Mouse (Mus musculus) urinary bladder, adult 2 months (tissue): ENCODE data around the gene Anapc15. TPM values are rescaled to one million over a fixed set of nuclear protein-coding genes. Genes with fewer than 3 reads are reported as not detected.

Source experiments
- DNase-seq: peaks from one replicate; pipeline ENCODE4 v3.0.0; 2022; ENCODE audit warnings: low spot score
- polyA plus RNA-seq: library from polyadenylated mRNA; depleted of rRNA; stranded (reverse); fragments of >200 nt; gene quantifications from 2 replicates; pipeline ENCODE4 v1.2.3, GENCODE M21; 2012

The Anapc15 gene
- polyA plus RNA-seq, 1 experiment = 47.8 TPM

DNA sequence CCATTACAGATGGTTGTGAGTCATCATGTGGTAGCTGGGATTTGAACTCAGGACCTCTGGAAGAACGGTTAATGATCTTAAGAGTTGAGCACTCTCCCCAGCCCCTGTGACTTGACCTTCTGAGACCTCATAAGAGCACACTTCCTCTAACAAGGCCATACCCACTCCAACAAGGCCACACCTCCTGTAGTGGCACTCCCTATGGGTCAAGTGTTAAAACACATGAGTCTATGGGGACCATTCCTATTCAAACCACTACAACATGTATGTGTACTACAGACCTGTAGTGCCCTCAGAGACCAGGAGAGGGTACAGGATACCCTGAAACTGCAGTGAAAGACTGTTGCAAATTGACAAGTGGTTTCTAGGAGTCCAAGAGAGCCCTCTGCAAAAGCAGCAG lies 15.6 kb upstream of the Anapc15 start:
- no peak for DNase-seq

DNA sequence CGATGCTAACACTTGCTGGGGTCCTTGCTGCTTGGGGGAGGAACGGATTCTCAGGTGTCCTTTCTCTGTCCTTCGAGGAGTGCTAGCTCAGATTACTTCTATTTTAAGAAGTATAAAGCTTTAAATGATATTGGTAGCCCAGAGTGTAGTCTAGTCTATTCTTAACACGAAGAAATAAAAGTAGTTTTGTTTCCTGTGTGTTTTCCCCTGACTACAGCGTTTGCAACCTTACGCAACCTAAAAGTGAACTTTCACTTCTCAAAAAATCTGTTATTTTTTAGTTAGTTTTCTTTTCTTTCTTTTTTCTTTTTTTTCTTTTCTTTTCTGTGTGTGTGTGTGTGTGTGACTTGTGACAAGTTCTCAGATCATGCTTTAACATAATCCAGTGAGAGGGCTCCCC lies 11.8 kb upstream of the Anapc15 start:
- DNase-seq = no peak

DNA sequence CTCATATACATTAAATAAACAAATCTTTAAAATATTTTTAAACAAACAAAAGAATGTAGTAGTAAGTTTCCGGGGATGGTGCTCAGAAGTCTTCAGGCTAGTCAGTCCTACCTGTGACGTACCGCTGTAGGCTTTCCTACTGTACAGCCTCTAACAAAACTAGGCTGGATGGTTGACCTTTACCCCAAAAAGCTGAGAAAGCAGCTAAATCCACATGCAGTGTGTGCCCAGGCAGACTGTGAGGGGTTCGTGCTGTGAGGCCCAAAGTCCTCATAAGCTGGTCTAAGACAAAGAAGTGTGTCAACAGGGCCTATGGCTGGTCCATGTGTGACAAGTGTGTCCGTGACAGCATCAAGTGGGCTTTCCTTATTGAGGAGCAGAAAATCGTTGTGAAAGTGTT lies 10.7 kb upstream of the Anapc15 start:
- no peak for DNase-seq

DNA sequence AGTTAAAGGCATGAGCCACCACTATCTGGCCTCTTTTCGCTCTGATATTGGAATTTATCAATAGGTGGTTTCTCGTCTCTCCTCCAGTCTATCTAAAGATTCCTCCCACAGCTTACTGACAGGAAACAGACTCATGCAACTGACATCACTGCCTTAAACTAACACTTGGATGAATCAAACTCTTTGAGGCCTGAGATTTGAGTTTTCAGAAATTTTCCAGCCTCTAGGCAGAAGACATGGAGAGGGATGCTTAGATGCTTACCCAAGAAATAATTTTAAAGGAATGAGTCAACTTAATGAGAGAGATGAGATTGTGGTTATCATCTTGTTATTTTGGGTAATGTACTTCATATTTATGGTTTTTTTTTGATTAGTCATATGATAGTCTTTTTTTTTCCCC lies 9.7 kb upstream of the Anapc15 start:
- no peak for DNase-seq

DNA sequence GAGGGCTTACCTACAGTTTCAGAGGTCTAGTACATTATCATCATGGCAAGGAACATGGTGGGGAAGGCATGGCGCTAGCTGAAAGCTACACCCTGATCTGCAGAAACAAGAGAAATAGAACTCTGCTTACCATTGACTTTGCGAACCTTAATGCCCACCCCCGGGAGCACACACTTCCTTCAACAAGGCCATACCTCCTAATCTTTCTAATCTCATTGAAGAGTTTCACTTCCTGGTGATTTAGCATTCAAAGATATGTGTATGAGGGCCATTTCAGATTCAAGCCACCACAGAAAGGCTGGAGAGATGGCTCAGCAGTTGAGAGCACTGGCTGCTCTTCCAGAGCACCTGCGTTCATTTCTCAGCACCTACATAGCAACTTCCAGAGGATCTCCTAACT lies 6.4 kb upstream of the Anapc15 start, which contains the start of gene Folr2:
Gene Folr2 (minus strand): TSS at position 101 of the 400 bp plus-strand sequence.
- no peak for DNase-seq

DNA sequence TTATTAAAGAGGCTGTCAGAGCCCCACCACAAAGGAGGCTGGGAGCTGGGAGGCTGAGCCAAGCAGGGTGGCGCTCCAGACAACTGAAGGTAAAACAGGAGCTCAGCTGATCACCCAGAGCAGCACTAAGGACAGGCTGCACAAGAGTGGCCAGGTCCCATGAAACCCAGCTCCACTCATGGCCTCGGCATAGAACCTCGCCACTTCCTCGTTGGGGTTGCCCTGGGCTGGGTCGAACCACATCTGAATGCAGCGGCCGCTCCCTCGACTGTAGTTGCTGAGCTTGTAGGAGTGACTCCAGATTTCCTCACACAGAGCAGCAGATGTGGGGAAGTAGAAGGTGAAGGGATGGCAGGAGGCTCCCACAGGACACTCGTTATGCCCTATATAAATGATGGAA lies 5.2 kb upstream of the Anapc15 start:
- DNase-seq = no peak

DNA sequence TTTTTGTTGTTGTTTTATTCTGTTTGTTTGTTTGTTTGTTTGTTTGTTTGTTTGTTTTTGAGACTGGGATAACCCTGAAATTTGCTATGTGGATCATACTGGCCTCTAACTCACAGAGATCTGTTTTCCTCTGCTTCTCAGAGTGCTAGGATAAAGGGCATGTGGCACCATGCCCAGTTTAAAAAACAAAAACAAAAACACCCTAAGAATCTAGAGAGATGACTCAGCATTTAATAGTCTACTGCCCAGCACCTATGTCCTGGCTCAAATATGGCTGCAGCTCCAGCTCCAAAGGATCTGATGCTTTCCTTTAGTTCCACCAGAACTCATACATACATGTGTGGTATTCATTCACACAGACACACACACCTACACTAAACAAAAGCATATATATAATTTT lies 2.5 kb upstream of the Anapc15 start:
- DNase-seq = no peak

DNA sequence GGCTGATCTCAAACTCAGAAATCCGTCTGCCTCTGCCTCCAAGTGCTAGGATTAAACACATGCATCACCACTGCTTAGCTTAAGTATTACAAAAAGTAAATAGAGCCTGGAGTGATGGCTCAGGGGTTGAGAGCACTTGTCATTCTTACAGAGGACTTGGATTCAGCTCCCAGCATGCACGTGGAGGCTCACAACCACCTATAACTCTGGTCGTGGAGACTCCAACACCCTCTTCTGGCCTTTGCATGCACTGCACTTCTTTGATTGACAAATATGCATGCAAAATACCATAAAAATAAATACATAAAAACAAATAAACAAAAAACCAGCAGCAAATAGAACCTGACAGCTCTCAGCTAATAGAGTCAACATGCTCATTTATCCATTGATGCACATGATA lies 1.2 kb upstream of the Anapc15 start:
- no peak for DNase-seq

DNA sequence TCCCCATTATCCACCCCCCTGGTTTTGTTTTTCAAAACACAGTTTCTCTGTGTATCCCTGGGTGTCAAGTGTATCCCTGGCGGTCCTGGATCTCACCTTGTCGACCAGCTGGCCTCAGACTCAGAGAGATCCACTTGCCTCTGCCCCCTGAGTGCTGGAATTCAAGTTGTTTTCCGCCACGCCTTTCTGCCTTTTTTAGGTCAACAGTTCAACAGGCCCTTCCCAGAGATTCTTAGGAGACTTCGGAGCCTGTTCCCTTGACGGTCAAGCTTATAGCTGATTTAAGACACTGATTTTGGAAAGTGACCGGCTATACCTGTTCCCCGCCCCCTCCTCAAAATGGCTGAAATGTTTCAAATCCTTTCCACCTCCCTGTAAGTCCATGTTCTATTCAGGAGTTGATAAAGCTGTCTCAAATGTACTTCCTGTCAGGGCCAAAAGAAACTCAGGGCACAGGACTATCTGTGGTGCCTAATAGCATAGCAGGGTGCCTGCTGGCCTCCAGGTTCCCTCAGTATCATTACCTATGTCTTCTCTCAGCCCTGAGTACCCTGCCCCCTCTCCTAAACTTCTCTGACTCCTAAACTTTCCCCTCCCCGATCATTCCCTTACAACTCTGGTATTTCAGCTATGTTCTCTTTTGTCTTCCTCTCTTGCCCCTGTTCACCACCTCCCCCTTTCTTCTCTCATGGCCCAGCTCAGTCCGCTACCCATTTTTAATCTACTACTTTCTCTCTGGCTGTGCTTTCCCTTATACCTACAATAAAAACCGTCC lies 3.2 kb downstream of the Anapc15 start:
- DNase-seq = no peak

DNA sequence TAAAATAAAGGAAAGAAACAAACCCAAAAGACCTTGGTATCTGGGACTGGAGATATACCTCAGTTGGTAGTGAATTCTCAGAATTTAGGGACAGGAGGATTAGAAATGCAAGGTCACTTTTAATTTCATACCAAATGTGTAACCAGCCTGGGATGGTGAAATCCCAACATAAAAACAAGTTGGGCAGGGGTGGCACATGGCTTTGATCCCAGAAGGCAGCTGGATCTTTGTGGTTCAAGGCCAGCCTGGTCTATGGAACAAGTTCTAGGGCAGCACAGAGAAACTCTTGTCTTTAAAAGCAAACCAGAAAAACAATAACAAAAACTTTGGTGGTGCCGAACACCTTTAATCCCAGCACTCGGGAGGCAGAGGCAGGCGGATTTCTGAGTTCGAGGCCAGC lies 4.0 kb downstream of the Anapc15 start:
- DNase-seq = no peak

DNA sequence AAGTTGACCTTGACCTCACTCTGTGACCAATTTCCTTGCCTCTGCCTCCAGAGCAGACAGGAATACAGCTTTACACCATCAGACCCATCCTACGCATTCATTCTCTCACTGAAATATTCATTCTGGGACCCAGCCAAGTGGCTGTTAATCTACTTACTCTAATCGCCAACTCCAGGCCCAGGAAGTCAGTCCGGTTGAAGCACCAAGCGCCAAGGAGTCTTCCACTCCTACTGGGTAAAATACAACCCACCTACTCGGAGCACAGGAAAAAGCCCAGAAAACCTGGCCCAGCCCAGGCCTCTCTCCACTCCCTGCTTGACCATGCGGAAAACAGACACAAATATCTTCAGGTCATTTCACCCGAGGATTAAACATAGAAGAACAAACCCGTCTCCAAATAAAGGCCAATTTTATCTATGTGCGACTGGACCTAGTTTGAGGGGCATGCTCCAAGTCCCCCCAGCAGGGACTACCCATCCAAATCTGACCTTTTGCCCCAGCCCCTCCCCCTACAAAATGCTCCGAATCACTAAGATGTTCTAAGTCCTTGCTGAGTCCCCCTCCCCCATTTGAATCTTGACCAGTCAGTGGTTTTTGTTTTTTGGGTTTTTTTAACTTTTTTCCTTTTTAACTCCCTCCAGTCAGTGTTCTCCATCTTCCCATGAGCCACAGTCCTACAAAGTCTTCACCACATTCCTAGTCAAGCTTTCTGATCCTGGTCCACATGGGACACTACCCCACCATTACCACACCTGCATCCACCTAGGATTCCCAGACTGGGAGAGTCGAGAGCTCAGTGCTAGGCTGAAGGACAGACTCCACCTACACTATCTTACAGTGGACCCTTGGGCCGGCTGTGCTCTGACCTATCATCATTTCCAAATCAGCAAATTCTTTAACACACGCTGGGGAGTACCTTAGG lies 5.0 kb downstream of the Anapc15 start:
- no peak for DNase-seq

DNA sequence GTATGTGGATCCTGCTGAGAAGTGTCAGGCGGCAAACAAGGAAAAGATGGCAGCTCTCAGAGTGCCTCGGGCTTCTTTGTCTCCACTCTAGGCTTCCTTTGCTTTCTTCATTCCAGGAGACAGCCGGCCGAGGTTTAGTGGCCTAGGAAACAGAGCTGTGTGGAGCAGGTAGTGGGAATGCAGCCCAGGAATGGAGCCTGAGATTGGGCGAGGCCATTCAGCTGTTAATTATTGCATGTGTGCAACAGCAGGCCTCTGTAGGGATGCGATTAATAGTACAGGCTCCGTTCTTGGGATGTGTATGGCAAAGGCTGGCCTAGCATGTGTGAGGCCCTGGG lies 5.6 kb downstream of the Anapc15 start:
- DNase-seq = no peak

DNA sequence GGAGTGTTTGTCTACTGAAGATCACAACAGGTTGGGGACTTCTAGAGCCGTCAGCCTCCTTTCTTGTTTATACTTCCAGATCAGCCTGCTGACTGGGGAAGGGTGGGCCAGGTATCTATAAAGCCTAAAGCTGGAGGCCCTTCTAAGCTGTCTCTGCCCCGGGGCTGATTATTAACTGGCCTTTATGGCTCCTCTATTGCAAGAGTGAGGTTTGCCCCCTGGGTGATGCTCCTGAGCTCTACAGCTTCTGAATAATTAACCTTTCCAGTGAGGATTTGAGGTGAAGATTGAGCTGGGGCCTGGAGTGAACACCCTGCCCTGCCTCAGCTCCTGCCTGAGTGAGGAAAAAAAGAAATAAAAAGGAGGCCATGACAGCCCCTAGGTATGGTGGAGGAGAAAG lies 7.1 kb downstream of the Anapc15 start, which contains the start of gene Folr1:
Gene Folr1 (minus strand): TSS at position 160 of the 400 bp plus-strand sequence.
- no peak for DNase-seq

DNA sequence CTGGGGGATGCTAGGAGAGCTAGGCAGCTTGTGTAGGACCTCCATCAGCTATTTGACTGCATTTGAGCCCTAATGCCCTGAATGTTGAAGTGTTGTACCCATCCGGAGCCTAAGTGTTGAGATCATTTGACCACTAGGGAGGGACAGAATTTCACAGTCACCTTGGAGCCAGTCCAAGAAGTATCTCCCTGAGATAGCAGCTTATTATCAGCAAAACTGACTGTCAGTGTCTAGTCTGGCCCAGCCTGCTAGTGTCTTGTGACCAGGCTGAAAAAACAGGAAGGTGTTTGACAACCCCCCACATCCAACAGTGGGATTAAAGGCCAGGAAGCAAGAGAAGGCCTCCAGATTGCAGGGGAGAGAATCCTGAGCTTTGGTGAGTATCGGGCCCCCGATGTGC lies 7.8 kb downstream of the Anapc15 start:
- DNase-seq = no peak

DNA sequence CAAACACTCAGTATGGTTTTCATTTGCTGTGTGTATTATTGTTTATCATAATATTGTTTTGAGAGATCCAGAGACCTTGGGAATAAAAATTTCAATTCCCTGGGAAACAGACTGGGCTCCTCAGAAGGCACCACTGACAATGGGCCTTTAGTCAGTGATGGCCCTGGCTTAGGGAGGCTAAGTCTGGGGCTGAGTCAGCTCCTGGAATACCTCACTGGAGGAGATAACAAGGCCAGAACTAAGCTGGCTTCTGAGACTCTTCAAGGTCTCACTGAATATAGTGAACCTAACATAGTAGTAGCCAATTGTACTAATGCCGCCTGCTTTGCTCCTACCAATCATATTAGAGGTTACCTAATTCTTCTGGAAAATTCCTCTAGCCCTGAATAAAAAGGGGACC lies 12.5 kb downstream of the Anapc15 start:
- DNase-seq = no peak

DNA sequence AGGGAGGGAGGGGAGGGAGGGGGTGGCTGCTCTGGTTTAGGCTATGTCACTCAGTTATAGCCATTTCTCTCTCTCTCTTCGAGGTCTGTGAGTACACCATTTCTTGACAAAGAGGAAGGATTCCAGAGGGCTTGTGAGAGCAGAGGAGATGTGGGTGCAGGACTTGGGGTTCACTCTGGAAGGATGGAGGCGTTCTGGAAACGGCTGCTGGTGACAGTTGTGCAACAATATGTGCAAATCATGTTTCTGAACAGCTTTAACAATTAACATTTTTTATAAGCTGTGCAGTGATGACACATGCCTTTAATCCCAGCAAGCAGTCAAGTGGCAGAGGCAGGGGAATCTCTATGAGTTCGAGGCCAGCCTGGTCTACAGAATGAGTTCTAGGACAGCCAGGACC lies 17.3 kb downstream of the Anapc15 start:
- DNase-seq = no peak

DNA sequence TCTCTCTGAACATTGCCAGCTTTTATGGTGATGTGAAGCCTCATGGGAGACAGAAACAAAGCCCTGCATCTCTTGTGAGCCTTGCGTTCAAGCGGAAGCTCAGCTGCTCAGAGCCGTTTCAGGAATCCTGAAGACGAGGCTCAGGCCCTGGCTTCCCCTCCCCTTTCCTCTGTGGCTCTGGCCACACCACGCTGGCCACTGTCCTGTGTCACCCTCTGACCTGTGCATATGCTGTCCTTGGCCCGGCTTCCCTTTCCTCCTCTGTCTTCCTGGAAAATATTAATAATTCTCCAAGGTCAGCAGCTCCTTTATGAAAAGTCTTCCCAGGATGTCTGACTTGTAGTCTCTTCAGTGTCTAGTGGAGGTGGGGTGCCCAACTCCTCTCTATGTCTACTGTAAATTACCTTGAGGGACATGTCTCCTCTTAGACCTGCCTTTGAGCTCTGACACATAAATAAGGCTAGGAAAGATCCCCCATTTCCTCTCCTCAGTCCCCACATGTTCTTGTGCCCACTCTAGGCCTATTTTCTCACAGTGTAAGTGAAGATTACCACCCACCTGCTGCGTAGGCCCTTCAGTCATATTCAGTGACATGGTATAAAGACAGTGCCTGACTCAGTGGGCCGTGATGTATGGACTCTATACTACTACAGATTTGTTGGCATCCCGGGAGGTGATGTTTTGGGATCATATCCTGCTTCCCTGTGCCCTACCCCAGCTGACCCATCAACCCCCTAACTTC lies 19.1 kb downstream of the Anapc15 start:
- no peak for DNase-seq

DNA sequence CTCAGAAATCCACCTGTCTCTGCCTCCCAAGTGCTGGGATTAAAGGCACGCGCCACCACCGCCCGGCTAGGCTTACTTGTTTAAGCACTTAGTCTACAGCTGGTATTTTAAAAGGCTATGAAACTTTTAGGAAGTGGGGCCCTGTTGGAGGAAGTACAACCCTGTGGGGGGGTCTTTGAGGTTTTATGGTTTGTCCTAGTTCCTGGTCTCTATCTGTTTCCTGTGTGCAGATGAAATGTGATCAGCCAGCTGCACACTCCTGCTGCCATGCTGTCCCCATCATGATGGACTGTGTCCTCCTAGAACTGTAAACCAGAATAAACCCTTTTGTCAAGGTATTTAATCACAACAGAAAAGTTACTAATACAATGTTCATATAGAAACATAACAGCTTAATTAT lies 20.6 kb downstream of the Anapc15 start:
- no peak for DNase-seq

DNA sequence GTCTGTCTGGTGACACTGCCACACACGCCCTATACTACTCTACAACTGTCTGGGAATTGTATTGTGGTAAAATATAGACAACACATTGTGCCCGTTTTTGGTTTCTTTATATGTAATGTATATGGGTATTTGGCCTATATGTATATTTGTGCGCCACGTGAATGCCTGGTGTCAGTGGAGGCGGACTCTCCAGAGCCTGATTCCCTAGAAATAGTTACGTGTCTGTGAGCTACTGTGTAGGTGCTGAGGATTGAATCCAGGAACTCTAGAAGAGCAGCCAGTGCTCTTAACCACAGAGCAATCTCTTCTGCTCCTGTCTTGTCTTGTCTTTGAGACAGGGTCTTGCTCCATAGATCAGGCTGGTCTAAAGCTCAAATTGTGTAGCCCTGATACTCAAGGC lies 22.8 kb downstream of the Anapc15 start:
- no peak for DNase-seq

DNA sequence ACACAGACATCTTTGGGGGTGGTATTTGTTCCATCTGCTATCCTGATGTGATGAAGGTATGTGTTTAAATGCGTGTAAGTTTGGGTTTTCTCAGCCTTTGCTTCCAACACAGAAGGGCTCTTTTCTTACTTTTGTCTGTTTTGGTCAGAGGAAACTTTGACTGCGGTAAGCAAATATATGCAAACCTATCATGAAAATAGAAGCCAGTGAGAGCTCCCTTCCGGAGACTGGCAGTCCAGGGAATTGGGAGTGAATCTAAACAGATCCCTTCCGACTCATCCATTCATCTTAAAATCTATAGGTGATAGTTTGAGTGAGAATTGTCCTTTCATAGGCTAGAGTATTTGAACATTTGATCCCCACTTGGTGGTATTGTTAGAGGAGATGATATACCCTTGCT lies 24.9 kb downstream of the Anapc15 start:
- no peak for DNase-seq

DNA sequence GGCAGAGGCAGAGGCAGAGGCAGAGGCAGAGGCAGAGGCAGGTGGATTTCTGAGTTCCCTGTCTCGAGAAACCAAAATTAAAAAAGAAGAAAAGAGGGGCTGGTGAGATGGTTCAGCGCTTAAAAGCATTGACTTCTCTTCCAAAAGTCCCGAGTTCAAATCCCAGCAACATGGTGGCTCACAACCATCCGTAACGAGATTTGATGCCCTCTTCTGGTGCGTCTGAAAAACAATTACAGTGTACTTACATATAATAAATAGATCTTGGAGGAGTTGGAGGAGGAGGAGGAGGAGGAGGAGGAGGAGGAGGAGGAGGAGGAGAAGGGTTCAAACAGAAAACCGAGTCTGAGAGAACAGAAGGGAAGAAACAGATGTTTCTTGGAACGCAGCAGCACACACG lies 32.2 kb downstream of the Anapc15 start:
- no peak for DNase-seq
